Mouse (Mus musculus) spleen, adult 2 months (tissue): ENCODE measurements around the gene Tbc1d10a.

Source experiments
- CTCF ChIP-seq: fragments of 200-500 bp; IDR thresholded peaks from 2 replicates; pipeline ENCODE4 v1.5.1; 2011; ENCODE audit warnings: mild to moderate bottlenecking, inconsistent platforms; ENCODE audit not compliant: insufficient read depth, insufficient read length, insufficient replicate concordance; ENCODE audit errors: extremely low read depth
- POLR2A ChIP-seq: fragments of 200-500 bp; IDR thresholded peaks from 2 replicates; pipeline ENCODE4 v1.6.1; 2011; ENCODE audit warnings: low read depth, low read length, inconsistent platforms

DNA sequence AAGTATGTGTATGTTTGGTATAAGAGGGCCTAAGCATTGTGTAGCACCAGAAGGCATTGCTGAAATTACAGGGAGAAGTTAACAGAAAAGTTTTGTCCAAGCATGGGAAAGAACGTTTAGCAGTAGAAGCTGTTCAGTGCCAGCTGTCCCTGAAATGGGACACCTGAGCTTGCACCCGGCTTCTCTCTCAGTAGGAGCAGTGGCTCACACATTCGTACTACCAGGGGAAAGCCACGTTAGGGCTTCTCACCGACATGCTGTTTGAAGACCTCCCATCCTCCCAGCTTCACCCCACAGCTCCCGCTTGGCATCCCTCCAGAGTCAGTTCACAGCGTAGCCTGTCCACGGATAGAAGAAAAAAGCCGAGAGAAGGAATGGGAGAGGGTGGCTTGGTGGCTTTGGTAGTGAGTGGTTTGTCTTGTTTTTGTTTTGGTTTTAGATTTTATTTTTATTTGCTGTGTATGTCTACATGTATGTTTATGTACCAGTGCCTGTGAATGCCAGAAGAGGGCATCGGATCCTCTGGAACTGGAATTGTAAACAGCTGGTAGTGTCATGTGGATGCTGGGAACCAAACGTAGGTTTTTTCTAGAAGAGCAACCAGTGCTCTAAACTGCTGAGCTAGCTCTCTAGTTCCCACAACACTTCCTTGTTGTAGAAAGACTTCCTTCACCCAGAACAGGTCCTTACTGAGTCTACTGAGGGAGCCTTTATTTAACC lies 15.6 kb downstream of the Tbc1d10a start:
- TF ChIP-seq CTCF (no peak), POLR2A (no peak)
